Mouse (Mus musculus) embryonic facial prominence, embryonic 11.5 days (tissue): ENCODE results near the gene Sorcs2. TPM values are rescaled to one million over a fixed set of nuclear protein-coding genes. Genes with fewer than 3 reads are reported as not detected.

Experiments
- ATAC-seq: fragments of 200-750 bp; cut with Nextera tagmentation; replicated peaks from 2 replicates; pipeline ENCODE4 v1.8.0; 2017; ENCODE audit warnings: low read depth; ENCODE audit not compliant: insufficient number of reproducible peaks, low FRiP score, low TSS enrichment
- DNase-seq: peaks from one replicate; pipeline ENCODE4 v3.0.0-alpha.2; 2015; ENCODE audit warnings: low spot score
- H3K27ac ChIP-seq: fragments of 300-500 bp; sonication (generic); replicated peaks from 2 replicates; pipeline ENCODE4 v1.5.1; 2014; ENCODE audit warnings: mild to moderate bottlenecking, low read depth, low read length, control low read depth
- H3K27me3 ChIP-seq: fragments of 300-500 bp; sonication (generic); 2 replicates; pipeline ENCODE4 v1.6.1; 2014; ENCODE audit warnings: mild to moderate bottlenecking, low read length, moderate library complexity, mixed read lengths; ENCODE audit not compliant: control insufficient read depth, insufficient read depth
- H3K36me3 ChIP-seq: fragments of 300-500 bp; sonication (generic); replicated peaks from 2 replicates; pipeline ENCODE4 v1.6.1; 2014; ENCODE audit warnings: low read depth, mild to moderate bottlenecking, low read length, moderate library complexity, mixed read lengths; ENCODE audit not compliant: control insufficient read depth, insufficient read depth
- H3K4me1 ChIP-seq: fragments of 300-500 bp; sonication (generic); 2 replicates; pipeline ENCODE4 v1.6.1; 2014; ENCODE audit warnings: low read length, mixed read lengths; ENCODE audit not compliant: control insufficient read depth, insufficient read depth
- H3K4me2 ChIP-seq: fragments of 300-500 bp; sonication (generic); 2 replicates; pipeline ENCODE4 v1.6.1; 2014; ENCODE audit warnings: low read depth, mild to moderate bottlenecking, control low read depth, low read length, moderate library complexity
- H3K4me3 ChIP-seq: fragments of 300-500 bp; sonication (generic); 2 replicates; pipeline ENCODE4 v1.5.1; 2014; ENCODE audit warnings: low read depth, low read length, control low read depth
- H3K9ac ChIP-seq: fragments of 300-500 bp; sonication (generic); replicated peaks from 2 replicates; pipeline ENCODE4 v1.6.1; 2014; ENCODE audit warnings: mild to moderate bottlenecking, control low read depth, low read length
- H3K9me3 ChIP-seq: fragments of 300-500 bp; sonication (generic); replicated peaks from 2 replicates; pipeline ENCODE4 v1.6.1; 2016; ENCODE audit warnings: mild to moderate bottlenecking, low read length, inconsistent platforms, mixed read lengths; ENCODE audit not compliant: control insufficient read depth
- WGBS: fragments of 180-500 bp; shearing (Covaris S2); extraction: QIAGEN DNeasy Blood & Tissue Kit; methylation state at CpG from one replicate; pipeline ENCODE4 v1.1.7; 2014; 5-methylcytosine and 5-hydroxymethylcytosine counted together
- polyA plus RNA-seq: library from polyadenylated mRNA; unstranded; fragments of >200 nt; fragmentation: Nextera tagmentation; extraction: Ambion mirVana; gene quantifications from 2 replicates; pipeline ENCODE4 v1.2.1, GENCODE M21; 2014

The Sorcs2 gene
- polyA plus RNA-seq, 1 experiment from 2014 or later = 4.6 TPM

DNA sequence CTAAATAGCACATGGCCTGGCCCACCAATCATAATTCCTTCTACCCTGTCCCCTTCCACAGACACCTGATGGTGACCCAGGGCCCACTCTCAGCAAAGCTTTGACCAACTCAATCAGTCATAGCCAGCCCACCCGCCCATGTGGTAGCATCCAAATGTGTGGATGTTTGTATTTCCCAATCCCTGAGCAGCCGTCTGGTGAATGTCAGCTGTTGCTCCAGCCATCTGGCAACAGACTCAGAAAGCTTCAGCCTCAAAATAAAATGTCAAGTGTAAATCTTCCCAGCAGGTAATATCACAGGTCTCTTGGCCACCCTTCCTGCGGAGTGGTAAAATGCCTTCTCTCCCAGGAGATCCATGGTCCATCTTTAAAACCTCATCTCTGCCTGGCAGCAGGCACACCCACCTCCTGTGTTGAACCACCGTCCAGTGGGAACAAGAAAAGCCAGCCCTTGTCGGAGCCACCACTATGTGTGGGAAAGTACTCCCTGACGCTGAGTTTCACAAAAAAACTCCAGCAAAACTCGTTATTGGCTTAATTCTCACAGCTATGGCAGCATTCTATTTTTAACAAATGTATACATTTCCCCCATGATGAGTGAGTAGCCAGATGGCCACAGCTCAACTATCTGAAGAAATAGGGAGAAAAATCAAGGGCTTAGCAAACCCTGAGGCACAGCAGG, 93.5 kb downstream of the Sorcs2 start:
- WGBS = 75% methylated on average over 7 of the region's 7 CpGs
- no peak for DNase-seq

GRCm38 (mm10) chr5:36301166-36301565, 96.8 kb downstream of the Sorcs2 start:
- DNase-seq (no peak), ATAC-seq (no peak)
- Histone ChIP-seq H3K27ac (no peak overlapping the region), H3K4me3 (no peak overlapping the region), H3K4me1 (no peaks in the 10 kb centered on the region), H3K4me2 (no peak overlapping the region), H3K36me3 (no peaks in the 10 kb centered on the region), H3K9ac (no peak overlapping the region), H3K27me3 (no peaks in the 10 kb centered on the region), H3K9me3 (no peaks in the 10 kb centered on the region)
- WGBS = 76% methylated on average over 4 of the region's 4 CpGs

More for the DNA sequence above, 93.5 kb downstream of the Sorcs2 start:
- Histone ChIP-seq H3K4me2 (no peak overlapping the region), H3K27ac (no peak overlapping the region), H3K4me1 (no peaks in the 10 kb centered on the region), H3K36me3 (no peaks in the 10 kb centered on the region), H3K9ac (no peak overlapping the region), H3K27me3 (no peaks in the 10 kb centered on the region), H3K4me3 (no peak overlapping the region), H3K9me3 (no peaks in the 10 kb centered on the region)
- ATAC-seq = no peak

GRCm38 (mm10) chr5:36298049-36298448, 99.9 kb downstream of the Sorcs2 start:
- 89% methylated on average over 4 of the region's 4 CpGs for WGBS
- no peak for DNase-seq

GRCm38 (mm10) chr5:36297246-36297645, 100.7 kb downstream of the Sorcs2 start:
- Histone ChIP-seq H3K4me3 (no peak overlapping the region), H3K27ac (no peak overlapping the region), H3K36me3 (no peaks in the 10 kb centered on the region), H3K9ac (no peak overlapping the region), H3K4me2 (no peak overlapping the region), H3K9me3 (no peaks in the 10 kb centered on the region), H3K4me1 (no peaks in the 10 kb centered on the region; the same call in 1 of the 2 replicates), H3K27me3 (no peaks in the 10 kb centered on the region)
- 70% methylated on average over 4 of the region's 4 CpGs for whole genome bisulfite sequencing
- DNase-seq (no peak), ATAC-seq (no peak)

More at GRCm38 (mm10) chr5:36298049-36298448, 99.9 kb downstream of the Sorcs2 start:
- no peak overlapping the region for H3K4me2 ChIP-seq
- no peak overlapping the region for H3K9ac ChIP-seq
- no peaks in the 10 kb centered on the region for H3K36me3 ChIP-seq
- ATAC-seq = no peak
- no peak overlapping the region for H3K4me3 ChIP-seq
- H3K4me1 ChIP-seq = no peaks in the 10 kb centered on the region; the same call in 1 of the 2 replicates
- no peaks in the 10 kb centered on the region for H3K9me3 ChIP-seq
- H3K27me3 ChIP-seq = no peaks in the 10 kb centered on the region
- H3K27ac ChIP-seq = no peak overlapping the region

GRCm38 (mm10) chr5:36293109-36293900, 104.6 kb downstream of the Sorcs2 start:
- H3K27ac ChIP-seq = no peak overlapping the region

GRCm38 (mm10) chr5:36292321-36292720, 105.6 kb downstream of the Sorcs2 start:
- DNase-seq = no peak
- no peak for ATAC-seq
- no peak overlapping the region for H3K9ac ChIP-seq
- no peaks in the 10 kb centered on the region for H3K27me3 ChIP-seq
- H3K4me2 ChIP-seq = no peak overlapping the region
- no peak overlapping the region for H3K27ac ChIP-seq
- no peaks in the 10 kb centered on the region for H3K9me3 ChIP-seq
- no peaks in the 10 kb centered on the region; the same call in 1 of the 2 replicates for H3K4me1 ChIP-seq
- WGBS = 77% methylated on average over 9 of the region's 9 CpGs
- H3K4me3 ChIP-seq = no peak overlapping the region
- H3K36me3 ChIP-seq = no peaks in the 10 kb centered on the region

More at GRCm38 (mm10) chr5:36293109-36293900, 104.6 kb downstream of the Sorcs2 start:
- H3K36me3 ChIP-seq = no peaks in the 10 kb centered on the region
- H3K27me3 ChIP-seq = no peaks in the 10 kb centered on the region
- ATAC-seq (no peak), DNase-seq (peak; percentile 20)
- no peak overlapping the region for H3K4me2 ChIP-seq
- H3K4me1 ChIP-seq = no peaks in the 10 kb centered on the region; the same call in 1 of the 2 replicates
- 57% methylated on average over 11 of the region's 11 CpGs for WGBS
- H3K9me3 ChIP-seq = no peaks in the 10 kb centered on the region
- no peak overlapping the region for H3K9ac ChIP-seq
- no peak overlapping the region for H3K4me3 ChIP-seq

GRCm38 (mm10) chr5:36291191-36291590, 106.7 kb downstream of the Sorcs2 start:
- H3K4me3 ChIP-seq = no peak overlapping the region
- H3K27ac ChIP-seq = no peak overlapping the region
- WGBS = 47% methylated on average over 5 of the region's 5 CpGs
- no peak overlapping the region for H3K9ac ChIP-seq
- H3K27me3 ChIP-seq = no peaks in the 10 kb centered on the region
- DNase-seq (peak; percentile 16), ATAC-seq (no peak)
- H3K36me3 ChIP-seq = no peaks in the 10 kb centered on the region
- H3K4me2 ChIP-seq = no peak overlapping the region
- no peaks in the 10 kb centered on the region for H3K9me3 ChIP-seq
- no peaks in the 10 kb centered on the region; the same call in 1 of the 2 replicates for H3K4me1 ChIP-seq

GRCm38 (mm10) chr5:36285405-36285804, 112.5 kb downstream of the Sorcs2 start:
- Histone ChIP-seq H3K27ac (no peak overlapping the region), H3K4me1 (no peaks in the 10 kb centered on the region), H3K9me3 (no peaks in the 10 kb centered on the region), H3K27me3 (no peaks in the 10 kb centered on the region), H3K9ac (no peak overlapping the region), H3K4me3 (no peak overlapping the region), H3K4me2 (no peak overlapping the region), H3K36me3 (no peaks in the 10 kb centered on the region)
- 44% methylated on average over 10 of the region's 10 CpGs for whole genome bisulfite sequencing
- ATAC-seq = no peak
- peak; percentile 21 for DNase-seq
